ENCODE assay signal across 22 mouse cellular contexts in genomic region chr7:145108994-145109393, GRCm38 (mm10).
A peak's percentile ranks its signal among the peaks of the same experiment; 100 is the strongest.
DNase-seq lines count a peak whose midpoint lies in the region; ATAC-seq and TF ChIP-seq lines count a peak whose summit lies in the region.
"Had no signal": no experiment of that assay in that cellular context is flagged by ENCODE, and none has a peak within 500 bp of the region (broad histone marks: within the 10 kb centered on the region; RNA-seq: fewer than 3 reads in every experiment).

No protein-coding gene starts in this region.

- H3K9me3 ChIP-seq in hindbrain, embryonic 10.5 days: no peaks in the 10 kb centered on the region
- H3K9me3 ChIP-seq in hindbrain, embryonic 14.5 days (ENCODE audit: control insufficient read depth, low read length): no peaks in the 10 kb centered on the region
- H3K9me3 ChIP-seq: embryonic facial prominence, embryonic 10.5 days; embryonic facial prominence, embryonic 12.5 days; forebrain, embryonic 13.5 days; forebrain, embryonic 15.5 days had no signal

- no peaks in the 10 kb centered on the region for H3K36me3 ChIP-seq in hindbrain, embryonic 10.5 days
- H3K36me3 ChIP-seq in hindbrain, embryonic 14.5 days (replicated peaks; ENCODE audit: control insufficient read depth, insufficient read depth): no peaks in the 10 kb centered on the region
- H3K36me3 ChIP-seq in C2C12 (ENCODE audit: control insufficient read depth, insufficient read depth) (no peaks in the 10 kb centered on the region), macrophage (ENCODE audit: inconsistent target) (no peaks in the 10 kb centered on the region)
- H3K36me3 ChIP-seq: embryonic facial prominence, embryonic 10.5 days; embryonic facial prominence, embryonic 12.5 days; forebrain, embryonic 15.5 days had no signal

- peak; percentile 91 for DNase-seq in heart, adult 11 months
- DNase-seq in heart, postnatal 14 days: no peak
- no peak for DNase-seq in hindbrain, embryonic 10.5 days (ENCODE audit: low spot score)
- no peak for DNase-seq in hindbrain, embryonic 14.5 days (ENCODE audit: low spot score)
- DNase-seq in kidney, postnatal 14 days: no peak
- no peak for DNase-seq in embryo, embryonic 11 days
- DNase-seq: adrenal gland, adult 2 months; adrenal gland, postnatal 10 days; adrenal gland, postnatal 25 days; B cell, adult 2 months; cerebellum, adult 11 months; cerebellum, adult 18-20 months; cerebellum, adult 8-10 months; cerebellum, adult 9-11 months; cerebellum, postnatal 14 days; cerebellum, postnatal 36 days had no signal

- H3ac ChIP-seq in C2C12 (ENCODE audit: control insufficient read depth, insufficient read length, low read depth): no peak overlapping the region

- ATAC-seq in hindbrain, embryonic 14.5 days (ENCODE audit: low FRiP score): no peak
- ATAC-seq: forebrain, embryonic 13.5 days; forebrain, embryonic 15.5 days had no signal

- peaks cover 33% of the 10 kb centered on the region for H3K4me1 ChIP-seq in hindbrain, embryonic 10.5 days (replicated peaks)
- 0 out of 2 replicates have a peak, but pooled peaks cover 3% of the 10 kb centered on the region for H3K4me1 ChIP-seq in hindbrain, embryonic 14.5 days (replicated peaks; ENCODE audit: control insufficient read depth, insufficient read depth, low read length)

- H3K9ac ChIP-seq in hindbrain, embryonic 14.5 days: no peak overlapping the region
- H3K9ac ChIP-seq: embryonic facial prominence, embryonic 12.5 days; forebrain, embryonic 13.5 days; forebrain, embryonic 15.5 days had no signal

- no peaks in the 10 kb centered on the region for H3K79me3 ChIP-seq in C2C12 (ENCODE audit: low read depth)

- H3K4me3 ChIP-seq in hindbrain, embryonic 10.5 days: no peak overlapping the region
- no peak overlapping the region for H3K4me3 ChIP-seq in hindbrain, embryonic 14.5 days (replicated peaks; ENCODE audit: low read length)
- H3K4me3 ChIP-seq in C2C12 (ENCODE audit: insufficient read depth, poor library complexity, severe bottlenecking): no peak overlapping the region
- H3K4me3 ChIP-seq in macrophage (ENCODE audit: inconsistent target): no peak overlapping the region
- H3K4me3 ChIP-seq: embryonic facial prominence, embryonic 10.5 days; embryonic facial prominence, embryonic 12.5 days; forebrain, embryonic 13.5 days; forebrain, embryonic 15.5 days had no signal

- WGBS in hindbrain, embryonic 10.5 days: 91% methylated on average over 3 of the region's 3 CpGs
- 87% methylated on average over 3 of the region's 3 CpGs for WGBS in hindbrain, embryonic 14.5 days
- 93% methylated on average over 3 of the region's 3 CpGs for WGBS in macrophage (ENCODE audit: missing documents)

- no peak for TF ChIP-seq CTCF in C2C12 (IDR thresholded peaks at IDR 0.05; ENCODE audit: control insufficient read depth, insufficient read depth, insufficient read length)

- intact Hi-C loops in heart, postnatal 14 days (cut with DNase I): no loop called here

- H3K79me2 ChIP-seq in C2C12 (ENCODE audit: control insufficient read depth, insufficient read depth) (no peaks in the 10 kb centered on the region), macrophage (ENCODE audit: inconsistent target) (no peaks in the 10 kb centered on the region)

- H3K27me3 ChIP-seq in hindbrain, embryonic 10.5 days (ENCODE audit: insufficient read depth, poor library complexity, severe bottlenecking): peaks cover 9% of the 10 kb centered on the region
- H3K27me3 ChIP-seq in hindbrain, embryonic 14.5 days (ENCODE audit: control insufficient read depth, insufficient read depth, low read length): no peaks in the 10 kb centered on the region
- no peaks in the 10 kb centered on the region for H3K27me3 ChIP-seq in C2C12 (ENCODE audit: control insufficient read depth, insufficient read depth, insufficient read length)
- H3K27me3 ChIP-seq: embryonic facial prominence, embryonic 12.5 days; forebrain, embryonic 13.5 days; forebrain, embryonic 15.5 days had no signal

- no peak overlapping the region for H3K4me2 ChIP-seq in hindbrain, embryonic 14.5 days (replicated peaks)
- H3K4me2 ChIP-seq: embryonic facial prominence, embryonic 12.5 days; forebrain, embryonic 13.5 days; forebrain, embryonic 15.5 days had no signal

- 0 out of 2 replicates have a peak overlapping the region, but pooled peaks have one; percentile 73 for H3K27ac ChIP-seq in hindbrain, embryonic 10.5 days
- H3K27ac ChIP-seq in hindbrain, embryonic 14.5 days: no peak overlapping the region
- peak overlapping the region; percentile 100; the same call in 1 of the 2 replicates for H3K27ac ChIP-seq in macrophage
- H3K27ac ChIP-seq: embryonic facial prominence, embryonic 12.5 days; forebrain, embryonic 13.5 days; forebrain, embryonic 15.5 days had no signal

TF ChIP-seq in C2C12, 6 proteins besides CTCF, POLR2A, EP300 and RAD21:
- TF ChIP-seq FOSL1 (IDR thresholded peaks at IDR 0.05; ENCODE audit: insufficient read depth, low read length, poor library complexity, severe bottlenecking): no peak
- peak; percentile 48 for TF ChIP-seq USF1 (IDR thresholded peaks at IDR 0.05; ENCODE audit: low read depth)
- no peak for TF ChIP-seq CEBPB (IDR thresholded peaks at IDR 0.05; ENCODE audit: low read depth)
- no peak for TF ChIP-seq MYOG (IDR thresholded peaks at IDR 0.05; ENCODE audit: control insufficient read depth, extremely low read depth, insufficient read length)
- no peak for TF ChIP-seq MYOD1 (IDR thresholded peaks at IDR 0.05; ENCODE audit: control insufficient read depth, insufficient read length, low read depth)
